Mouse (Mus musculus): ENCODE measurements at regions not wholly inside any gene's neighbourhood (a gene's known extent, or its start where the extent isn't known, plus 50 kb on each side); places are given as distances from the start of the nearest gene placed in this dataset.

DNA sequence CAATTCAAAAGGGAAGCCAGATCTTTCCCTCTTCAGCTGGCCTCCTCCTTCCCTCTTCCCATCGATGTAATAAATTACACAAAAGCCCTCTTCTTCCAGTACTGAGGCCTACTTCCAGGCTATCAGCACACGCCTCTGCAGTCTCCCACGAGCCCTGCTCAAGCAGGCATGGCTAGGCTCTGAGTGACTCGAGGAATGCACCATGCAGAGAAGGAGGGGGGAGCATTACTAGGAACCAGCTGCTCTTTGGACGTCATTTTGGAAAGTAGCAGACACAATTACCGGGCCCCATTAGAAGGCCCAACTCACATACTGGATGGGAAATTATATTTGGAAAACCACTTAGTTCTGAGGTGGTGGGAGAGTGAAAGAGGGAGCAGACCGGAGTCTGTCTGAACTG lies 253.7 kb downstream of the Cd83 start:
- TF ChIP-seq CTCF (IDR thresholded peaks at IDR 0.05; ENCODE audit: borderline replicate concordance, insufficient read depth, low read depth, low read length): no peak
- TF ChIP-seq POLR2A (IDR thresholded peaks at IDR 0.05; ENCODE audit: borderline replicate concordance, insufficient read depth, low read length): no peak

All from cerebellum, adult 2 months (tissue).